Mouse (Mus musculus) lung, postnatal 0 days (tissue): ENCODE measurements around the gene Spn. TPM values are rescaled to one million over a fixed set of nuclear protein-coding genes. Genes with fewer than 3 reads are reported as not detected.

Experiments used
- ATAC-seq: fragments of 200-750 bp; cut with Nextera tagmentation; 2 replicates; pipeline ENCODE4 v1.8.0; 2017; ENCODE audit warnings: moderate library complexity
- DNase-seq: peaks from one replicate; pipeline ENCODE4 v3.0.0-alpha.2; 2016; ENCODE audit warnings: low spot score
- H3K27ac ChIP-seq: fragments of 300-500 bp; sonication (generic); 2 replicates; pipeline ENCODE4 v1.5.1; 2014; ENCODE audit warnings: antibody characterized with exemption, mild to moderate bottlenecking, low read length, mixed read lengths
- H3K27me3 ChIP-seq: fragments of 300-500 bp; sonication (generic); replicated peaks from 2 replicates; pipeline ENCODE4 v1.6.1; 2014; ENCODE audit warnings: low read length, mixed read lengths; ENCODE audit not compliant: insufficient read depth
- H3K36me3 ChIP-seq: fragments of 300-500 bp; sonication (generic); 2 replicates; pipeline ENCODE4 v1.6.1; 2014; ENCODE audit warnings: low read length, mixed read lengths; ENCODE audit not compliant: insufficient read depth
- H3K4me1 ChIP-seq: fragments of 300-500 bp; sonication (generic); 2 replicates; pipeline ENCODE4 v1.6.1; 2014; ENCODE audit warnings: antibody characterized with exemption, low read depth, low read length, mixed read lengths; ENCODE audit not compliant: insufficient read depth
- H3K4me2 ChIP-seq: fragments of 300-500 bp; sonication (generic); replicated peaks from 2 replicates; pipeline ENCODE4 v1.6.1; 2014; ENCODE audit warnings: low read depth, mild to moderate bottlenecking, low read length, moderate library complexity, mixed read lengths
- H3K4me3 ChIP-seq: fragments of 300-500 bp; sonication (generic); 2 replicates; pipeline ENCODE4 v1.5.1; 2014; ENCODE audit warnings: low read depth, low read length
- H3K9ac ChIP-seq: fragments of 300-500 bp; sonication (generic); replicated peaks from 2 replicates; pipeline ENCODE4 v1.6.1; 2014; ENCODE audit warnings: low read depth, mild to moderate bottlenecking
- H3K9me3 ChIP-seq: fragments of 300-500 bp; sonication (generic); 2 replicates; pipeline ENCODE4 v1.6.1; 2016; ENCODE audit warnings: low read length, mixed read lengths
- CTCF ChIP-seq: IDR thresholded peaks from 2 replicates; pipeline ENCODE4 v1.5.1; 2016; ENCODE audit warnings: antibody characterized with exemption, mild to moderate bottlenecking
- EP300 ChIP-seq: IDR thresholded peaks from 2 replicates; pipeline ENCODE4 v1.6.1; 2016; ENCODE audit warnings: antibody characterized with exemption, mild to moderate bottlenecking, control low read depth
- WGBS: fragments of 180-500 bp; shearing (Covaris S2); extraction: QIAGEN DNeasy Blood & Tissue Kit; methylation state at CpG from one replicate; pipeline ENCODE4 v1.1.7; 2014; 5-methylcytosine and 5-hydroxymethylcytosine counted together
- polyA plus RNA-seq: library from polyadenylated mRNA; unstranded; fragments of >200 nt; fragmentation: Nextera tagmentation; extraction: Ambion mirVana; gene quantifications from 2 replicates; pipeline ENCODE4 v1.2.1, GENCODE M21; 2015

Spn gene
- polyA plus RNA-seq, 1 experiment from 2014 or later = 0.73 TPM

DNA sequence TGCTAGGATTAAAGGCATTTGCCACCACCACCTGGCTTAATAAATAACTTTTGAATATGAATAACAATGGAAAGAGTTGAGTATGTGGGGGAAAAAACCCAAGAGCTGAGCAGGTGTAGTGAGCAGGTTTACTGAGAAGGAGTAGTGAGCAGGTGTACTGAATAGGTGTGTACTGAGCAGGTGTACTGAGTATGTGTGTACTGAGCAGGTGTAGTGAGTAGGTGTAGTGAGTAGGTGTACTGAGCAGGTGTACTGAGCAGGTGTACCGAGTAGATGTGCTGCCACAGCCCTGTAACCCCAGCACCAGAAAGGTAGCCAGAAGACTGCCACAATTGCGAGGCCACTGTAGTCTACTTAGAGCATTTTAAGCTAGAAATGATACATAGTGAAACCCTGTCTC lies 52.8 kb downstream of the Spn start:
- DNase-seq = no peak
- Histone ChIP-seq H3K27me3 (no peaks in the 10 kb centered on the region), H3K27ac (no peak overlapping the region), H3K4me2 (no peak overlapping the region), H3K36me3 (no peaks in the 10 kb centered on the region), H3K9ac (no peak overlapping the region), H3K9me3 (no peaks in the 10 kb centered on the region), H3K4me1 (no peaks in the 10 kb centered on the region), H3K4me3 (no peak overlapping the region)
- no peak for TF ChIP-seq CTCF
- TF ChIP-seq EP300 = no peak
- no peak for ATAC-seq
- WGBS = 74% methylated on average over 2 of the region's 2 CpGs

GRCm38 (mm10) chr7:127083689-127084088 lies 53.9 kb downstream of the Spn start:
- H3K27ac ChIP-seq = no peak overlapping the region
- H3K4me2 ChIP-seq = no peak overlapping the region
- no peak overlapping the region for H3K4me3 ChIP-seq
- no peaks in the 10 kb centered on the region for H3K9me3 ChIP-seq
- 70% methylated on average over 4 of the region's 4 CpGs for WGBS
- no peaks in the 10 kb centered on the region for H3K4me1 ChIP-seq
- DNase-seq (no peak), ATAC-seq (no peak)
- TF ChIP-seq EP300 = no peak
- no peaks in the 10 kb centered on the region for H3K27me3 ChIP-seq
- no peak overlapping the region for H3K9ac ChIP-seq
- H3K36me3 ChIP-seq = no peaks in the 10 kb centered on the region

- Histone ChIP-seq H3K9ac (no peak overlapping the region), H3K36me3 (no peaks in the 10 kb centered on the region), H3K4me3 (no peak overlapping the region), H3K4me2 (no peak overlapping the region), H3K27ac (no peak overlapping the region), H3K27me3 (no peaks in the 10 kb centered on the region), H3K9me3 (no peaks in the 10 kb centered on the region), H3K4me1 (no peaks in the 10 kb centered on the region)
- no peak for DNase-seq
- ATAC-seq = no peak
- WGBS = 43% methylated on average over 2 of the region's 2 CpGs
- TF ChIP-seq EP300 = no peak
These were observed 54.6 kb downstream of the Spn start for GRCm38 (mm10) chr7:127082995-127083394.

- TF ChIP-seq EP300 (no peak), CTCF (no peak)
- no peaks in the 10 kb centered on the region for H3K9me3 ChIP-seq
- no peaks in the 10 kb centered on the region for H3K4me1 ChIP-seq
- no peak overlapping the region for H3K27ac ChIP-seq
- no peak overlapping the region for H3K9ac ChIP-seq
- 70% methylated on average over 8 of the region's 8 CpGs for WGBS
- no peak for DNase-seq
- H3K27me3 ChIP-seq = no peaks in the 10 kb centered on the region
- no peak overlapping the region for H3K4me2 ChIP-seq
- no peak overlapping the region for H3K4me3 ChIP-seq
- H3K36me3 ChIP-seq = no peaks in the 10 kb centered on the region
- no peak for ATAC-seq
These were observed 55.4 kb downstream of the Spn start for GRCm38 (mm10) chr7:127082271-127082670.

Other genes starting within 250 kb of the Spn start
- 42.5 and 45.0 TPM in 2 replicates for gene Tmem219, start 214.9 kb downstream of the Spn start, polyA plus RNA-seq
- gene Kctd13, start 208.9 kb downstream of the Spn start, polyA plus RNA-seq = 12.1 and 14.9 TPM in 2 replicates
- gene Asphd1, start 188.2 kb downstream of the Spn start, polyA plus RNA-seq = not detected in 2 replicates
- gene Sez6l2, start 187.3 kb downstream of the Spn start, polyA plus RNA-seq = 1.7 and 3.0 TPM in 2 replicates
- 164 and 173 TPM in 2 replicates for gene Cdipt, start 161.9 kb downstream of the Spn start, polyA plus RNA-seq
- gene Cdiptos, start 161.7 kb downstream of the Spn start, polyA plus RNA-seq = 3.0 and 3.3 TPM in 2 replicates
- 44.6 and 50.3 TPM in 2 replicates for gene Mvp, start 123.2 kb downstream of the Spn start, polyA plus RNA-seq
- 1.00 and 1.1 TPM in 2 replicates for gene Pagr1b, start 121.3 kb downstream of the Spn start, polyA plus RNA-seq
- gene Pagr1a, start 120.5 kb downstream of the Spn start, polyA plus RNA-seq = 20.7 and 28.3 TPM in 2 replicates
- 28.5 and 29.3 TPM in 2 replicates for gene Gm42742, start 116.7 kb downstream of the Spn start, polyA plus RNA-seq
- 1.0 and 1.3 TPM in 2 replicates for gene Prrt2, start 116.6 kb downstream of the Spn start, polyA plus RNA-seq
- 36.1 and 37.0 TPM in 2 replicates for gene Maz, start 110.8 kb downstream of the Spn start, polyA plus RNA-seq
- gene Kif22, start 95.4 kb downstream of the Spn start, polyA plus RNA-seq = 7.0 and 9.2 TPM in 2 replicates
- gene Zg16, start 50.5 kb downstream of the Spn start, polyA plus RNA-seq = 0.20 and 0.30 TPM in 2 replicates
- 14.6 and 16.0 TPM in 2 replicates for gene AI467606, start 46.5 kb downstream of the Spn start, polyA plus RNA-seq
- 0.14 and 0.21 TPM in 2 replicates for gene Qprt, start 15.6 kb downstream of the Spn start, polyA plus RNA-seq
- gene Cd2bp2, start 58.2 kb upstream of the Spn start, polyA plus RNA-seq = 28.4 and 29.6 TPM in 2 replicates
- 14.4 and 15.0 TPM in 2 replicates for gene Tbc1d10b, start 70.6 kb upstream of the Spn start, polyA plus RNA-seq
- 6.4 and 8.0 TPM in 2 replicates for gene Mylpf, start 71.1 kb upstream of the Spn start, polyA plus RNA-seq
- 15.5 and 15.7 TPM in 2 replicates for gene Zfp553, start 95.2 kb upstream of the Spn start, polyA plus RNA-seq
- 13.0 TPM in 2 replicates for gene Sept1, start 95.3 kb upstream of the Spn start, polyA plus RNA-seq
- 34.9 and 36.9 TPM in 2 replicates for gene Zfp771, start 106.5 kb upstream of the Spn start, polyA plus RNA-seq
- gene Dctpp1, start 122.9 kb upstream of the Spn start, polyA plus RNA-seq = 35.7 and 36.4 TPM in 2 replicates
- gene Sephs2, start 136.2 kb upstream of the Spn start, polyA plus RNA-seq = 59.4 and 66.9 TPM in 2 replicates
- 3.7 and 3.8 TPM in 2 replicates for gene Itgal, start 158.4 kb upstream of the Spn start, polyA plus RNA-seq
- gene Zfp768, start 207.8 kb upstream of the Spn start, polyA plus RNA-seq = 12.5 and 12.8 TPM in 2 replicates
- gene Zfp747, start 238.2 kb upstream of the Spn start, polyA plus RNA-seq = 7.3 and 7.9 TPM in 2 replicates
- gene 9130019O22Rik, start 249.3 kb upstream of the Spn start, polyA plus RNA-seq = 4.7 and 5.4 TPM in 2 replicates